Mouse (Mus musculus) liver, embryonic 15.5 days (tissue): ENCODE measurements at regions not wholly inside any gene's neighbourhood (a gene's known extent, or its start where the extent isn't known, plus 50 kb on each side); places are given as distances from the start of the nearest gene placed in this dataset.

ENCODE experiments used
- ATAC-seq: fragments of 200-750 bp; cut with Nextera tagmentation; 2 replicates; pipeline ENCODE4 v1.8.0; 2017; ENCODE audit warnings: moderate number of reproducible peaks, mild to moderate bottlenecking, moderate library complexity; ENCODE audit not compliant: insufficient read depth
- H3K27ac ChIP-seq: fragments of 300-500 bp; sonication (generic); replicated peaks from 2 replicates; pipeline ENCODE4 v1.5.1; 2015; ENCODE audit warnings: mild to moderate bottlenecking, inconsistent platforms
- H3K27me3 ChIP-seq: fragments of 300-500 bp; sonication (generic); 2 replicates; pipeline ENCODE4 v1.6.1; 2015; ENCODE audit warnings: mild to moderate bottlenecking, inconsistent platforms
- H3K36me3 ChIP-seq: fragments of 300-500 bp; sonication (generic); replicated peaks from 2 replicates; pipeline ENCODE4 v1.6.1; 2015; ENCODE audit warnings: moderate library complexity, mild to moderate bottlenecking, inconsistent platforms
- H3K4me1 ChIP-seq: fragments of 300-500 bp; sonication (generic); replicated peaks from 2 replicates; pipeline ENCODE4 v1.6.1; 2015; ENCODE audit warnings: inconsistent platforms
- H3K4me2 ChIP-seq: fragments of 300-500 bp; sonication (generic); 2 replicates; pipeline ENCODE4 v1.6.1; 2015; ENCODE audit warnings: moderate library complexity, mild to moderate bottlenecking, inconsistent platforms
- H3K4me3 ChIP-seq: fragments of 300-500 bp; sonication (generic); replicated peaks from 2 replicates; pipeline ENCODE4 v1.5.1; 2015; ENCODE audit warnings: mild to moderate bottlenecking, inconsistent platforms
- H3K9ac ChIP-seq: fragments of 300-500 bp; sonication (generic); 2 replicates; pipeline ENCODE4 v1.6.1; 2015; ENCODE audit warnings: moderate library complexity, mild to moderate bottlenecking, inconsistent platforms
- H3K9me3 ChIP-seq: fragments of 300-500 bp; sonication (generic); replicated peaks from 2 replicates; pipeline ENCODE4 v1.6.1; 2016; ENCODE audit warnings: inconsistent platforms
- WGBS: fragments of 180-500 bp; shearing (Covaris S2); methylation state at CpG from one replicate; pipeline ENCODE4 v1.1.7; 2015; ENCODE audit warnings: mixed read lengths; ENCODE audit not compliant: insufficient replicate concordance; 5-methylcytosine and 5-hydroxymethylcytosine counted together

DNA sequence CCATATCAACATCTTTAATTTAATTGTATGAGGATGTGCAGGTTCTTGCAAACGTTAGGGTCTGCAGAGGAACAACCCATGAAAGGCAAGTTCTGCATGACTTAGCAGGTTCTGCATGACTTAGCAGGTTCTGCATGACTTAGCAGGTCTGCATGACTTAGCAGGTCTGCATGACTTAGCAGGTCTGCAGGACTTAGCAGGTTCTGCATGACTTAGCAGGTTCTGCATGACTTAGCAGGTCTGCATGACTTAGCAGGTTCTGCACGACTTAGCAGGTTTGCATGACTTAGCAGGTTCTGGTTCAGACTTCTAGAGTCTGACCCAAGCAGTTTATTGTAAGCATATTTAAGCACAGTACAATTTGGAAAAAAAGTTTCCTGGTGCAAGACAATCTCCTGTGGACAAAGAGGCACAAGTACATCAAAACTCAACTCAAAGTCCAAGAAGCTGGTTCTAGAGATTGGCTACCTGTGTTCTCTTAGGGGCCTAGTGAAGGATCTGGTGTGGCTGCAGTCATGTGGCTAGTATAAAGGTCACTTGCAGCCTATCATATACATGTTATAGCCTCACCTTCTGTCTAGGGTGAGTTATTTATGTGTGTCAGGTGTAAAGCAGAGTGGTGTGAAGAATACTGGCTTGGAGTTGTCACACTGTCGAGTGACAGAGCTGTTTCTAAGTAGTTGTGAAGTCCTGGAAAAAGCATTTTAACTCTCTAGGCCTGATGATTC is 50.5 kb upstream of the Prdx6 start:
- Histone ChIP-seq H3K4me3 (no peak overlapping the region), H3K36me3 (no peaks in the 10 kb centered on the region), H3K4me2 (no peak overlapping the region), H3K27ac (no peak overlapping the region), H3K27me3 (no peaks in the 10 kb centered on the region), H3K9me3 (no peaks in the 10 kb centered on the region), H3K4me1 (peaks cover 9% of the 10 kb centered on the region), H3K9ac (no peak overlapping the region)
- WGBS: 21% methylated on average over 3 of the region's 3 CpGs
- 0 out of 2 replicates have a peak, but pooled peaks have one; percentile 22 for ATAC-seq

- 15% methylated on average over 5 of the region's 5 CpGs for WGBS
- Histone ChIP-seq H3K4me3 (no peak overlapping the region), H3K9me3 (no peaks in the 10 kb centered on the region), H3K27ac (peak overlapping the region; percentile 70; the same call in 1 of the 2 replicates), H3K9ac (no peak overlapping the region), H3K36me3 (no peaks in the 10 kb centered on the region), H3K27me3 (no peaks in the 10 kb centered on the region), H3K4me1 (peaks cover 10% of the 10 kb centered on the region; the same call in 1 of the 2 replicates), H3K4me2 (peak overlapping the region; percentile 21)
- ATAC-seq: peak; percentile 85
These were observed 55.9 kb upstream of the Prdx6 start for GRCm38 (mm10) chr1:161306772-161307499.

GRCm38 (mm10) chr1:161309269-161309668 is 58.2 kb upstream of the Prdx6 start:
- Histone ChIP-seq H3K4me2 (no peak overlapping the region), H3K27ac (no peak overlapping the region), H3K9ac (no peak overlapping the region), H3K4me1 (peaks cover 10% of the 10 kb centered on the region; the same call in 1 of the 2 replicates), H3K36me3 (no peaks in the 10 kb centered on the region), H3K27me3 (no peaks in the 10 kb centered on the region), H3K4me3 (no peak overlapping the region), H3K9me3 (no peaks in the 10 kb centered on the region)
- no peak for ATAC-seq
- 33% methylated on average over 3 of the region's 3 CpGs for WGBS

GRCm38 (mm10) chr1:161314078-161314477 is 63.1 kb upstream of the Prdx6 start:
- WGBS: 63% methylated on average over 19 of the region's 19 CpGs
- ATAC-seq: no peak
- H3K27me3 ChIP-seq: no peaks in the 10 kb centered on the region
- H3K36me3 ChIP-seq: no peaks in the 10 kb centered on the region
- H3K4me2 ChIP-seq: no peak overlapping the region
- H3K4me3 ChIP-seq: no peak overlapping the region
- H3K27ac ChIP-seq: no peak overlapping the region
- H3K9ac ChIP-seq: no peak overlapping the region
- no peaks in the 10 kb centered on the region for H3K4me1 ChIP-seq
- H3K9me3 ChIP-seq: no peaks in the 10 kb centered on the region

- WGBS: 71% methylated on average over 6 of the region's 6 CpGs
- no peaks in the 10 kb centered on the region for H3K9me3 ChIP-seq
- H3K4me1 ChIP-seq: no peaks in the 10 kb centered on the region
- H3K27ac ChIP-seq: no peak overlapping the region
- ATAC-seq: no peak
- H3K4me3 ChIP-seq: no peak overlapping the region
- no peak overlapping the region for H3K9ac ChIP-seq
- no peaks in the 10 kb centered on the region for H3K27me3 ChIP-seq
- no peak overlapping the region for H3K4me2 ChIP-seq
- no peaks in the 10 kb centered on the region for H3K36me3 ChIP-seq
These were observed 70.7 kb upstream of the Prdx6 start for GRCm38 (mm10) chr1:161321675-161322074.

- H3K9me3 ChIP-seq: no peaks in the 10 kb centered on the region
These were observed 66.0 kb upstream of the Tnfsf4 start for GRCm38 (mm10) chr1:161329218-161329617.

DNA sequence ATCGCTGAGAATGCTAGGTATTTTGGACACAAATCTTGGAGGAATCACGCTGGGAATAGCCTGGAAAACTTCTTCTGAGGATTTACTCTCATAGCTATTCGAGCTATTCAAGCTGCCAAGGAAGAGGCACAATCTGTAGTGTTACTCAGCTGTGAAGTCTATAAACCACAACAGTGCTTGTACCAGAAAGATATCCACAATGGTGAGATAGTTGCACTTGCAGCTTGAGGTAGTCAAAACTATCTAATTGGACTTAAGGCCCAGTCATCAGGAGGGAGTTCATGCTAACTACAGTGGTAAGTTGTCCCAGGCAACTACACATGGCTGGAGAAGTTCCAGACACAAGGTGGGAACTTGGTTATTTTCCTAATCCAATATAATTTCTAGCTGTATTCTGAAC is 62.1 kb upstream of the Tnfsf4 start:
- Histone ChIP-seq H3K36me3 (no peaks in the 10 kb centered on the region), H3K4me1 (no peaks in the 10 kb centered on the region), H3K9ac (no peak overlapping the region), H3K4me3 (no peak overlapping the region), H3K4me2 (no peak overlapping the region), H3K27me3 (no peaks in the 10 kb centered on the region), H3K27ac (no peak overlapping the region), H3K9me3 (no peaks in the 10 kb centered on the region)
- 38% methylated on average over 3 of the region's 3 CpGs for WGBS
- no peak for ATAC-seq

More at GRCm38 (mm10) chr1:161329218-161329617, 66.0 kb upstream of the Tnfsf4 start:
- no peak overlapping the region for H3K4me2 ChIP-seq
- no peak overlapping the region for H3K4me3 ChIP-seq
- no peaks in the 10 kb centered on the region for H3K4me1 ChIP-seq
- H3K27ac ChIP-seq: no peak overlapping the region
- no peaks in the 10 kb centered on the region for H3K27me3 ChIP-seq
- no peaks in the 10 kb centered on the region for H3K36me3 ChIP-seq
- WGBS: 40% methylated on average over 1 of the region's 1 CpGs
- no peak overlapping the region for H3K9ac ChIP-seq
- ATAC-seq: no peak

DNA sequence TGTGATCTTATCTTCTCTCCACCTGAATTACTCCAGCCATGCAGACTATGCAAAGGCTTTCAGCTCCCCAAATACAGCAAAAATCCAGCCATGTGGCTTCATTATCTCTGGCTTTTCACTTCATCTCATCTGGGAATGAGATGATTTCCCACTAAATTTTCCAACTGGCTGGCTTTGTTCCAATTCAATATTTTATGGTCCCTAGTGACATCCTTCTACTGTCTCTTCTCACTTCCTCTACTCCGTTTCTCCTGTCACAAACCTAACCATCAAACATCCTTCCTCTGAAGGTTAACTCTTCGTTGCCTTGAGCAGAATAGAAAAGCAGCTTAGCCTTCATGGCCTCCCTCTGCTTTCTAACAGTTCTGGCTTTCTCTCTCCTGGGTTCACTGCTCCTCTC is 50.1 kb upstream of the Tnfsf4 start:
- Histone ChIP-seq H3K36me3 (no peaks in the 10 kb centered on the region), H3K9me3 (no peaks in the 10 kb centered on the region), H3K9ac (no peak overlapping the region), H3K27me3 (no peaks in the 10 kb centered on the region), H3K4me2 (no peak overlapping the region), H3K4me3 (no peak overlapping the region), H3K4me1 (no peaks in the 10 kb centered on the region), H3K27ac (no peak overlapping the region)
- ATAC-seq: no peak
- 12% methylated on average over 2 of the region's 2 CpGs for WGBS
